Mouse (Mus musculus): ENCODE measurements at regions not wholly inside any gene's neighbourhood (a gene's known extent, or its start where the extent isn't known, plus 50 kb on each side); places are given as distances from the start of the nearest gene placed in this dataset.

- Histone ChIP-seq H3K27ac (ENCODE audit: insufficient read depth, low read length) (no peak overlapping the region), H3K4me3 (ENCODE audit: insufficient read depth, low read length) (no peak overlapping the region), H3K4me1 (ENCODE audit: control insufficient read depth, insufficient read depth, low read length) (no peaks in the 10 kb centered on the region)
- TF ChIP-seq CTCF (IDR thresholded peaks at IDR 0.05; ENCODE audit: borderline replicate concordance, insufficient read depth, low read length): no peak
- TF ChIP-seq POLR2A (IDR thresholded peaks at IDR 0.05; ENCODE audit: low read depth, low read length): no peak
Measured at GRCm38 (mm10) chr3:144327235-144327760, 122.3 kb upstream of the Lmo4 start.

- TF ChIP-seq POLR2A (IDR thresholded peaks at IDR 0.05; ENCODE audit: low read depth, low read length) (no peak), CTCF (IDR thresholded peaks at IDR 0.05; ENCODE audit: borderline replicate concordance, insufficient read depth, low read length) (no peak)
- Histone ChIP-seq H3K27ac (ENCODE audit: insufficient read depth, low read length) (no peak overlapping the region), H3K4me1 (ENCODE audit: control insufficient read depth, insufficient read depth, low read length) (0 out of 2 replicates have a peak, but pooled peaks cover 1% of the 10 kb centered on the region), H3K4me3 (ENCODE audit: insufficient read depth, low read length) (no peak overlapping the region)
Measured at GRCm38 (mm10) chr3:144324974-144325373, 120.0 kb upstream of the Lmo4 start.

- TF ChIP-seq POLR2A (IDR thresholded peaks at IDR 0.05; ENCODE audit: low read depth, low read length) (no peak), CTCF (IDR thresholded peaks at IDR 0.05; ENCODE audit: borderline replicate concordance, insufficient read depth, low read length) (no peak)
Measured at GRCm38 (mm10) chr3:144323524-144323923, 118.5 kb upstream of the Lmo4 start.

GRCm38 (mm10) chr3:144319468-144320205, 114.6 kb upstream of the Lmo4 start:
- Histone ChIP-seq H3K4me3 (ENCODE audit: insufficient read depth, low read length) (no peak overlapping the region), H3K4me1 (ENCODE audit: control insufficient read depth, insufficient read depth, low read length) (0 out of 2 replicates have a peak, but pooled peaks cover 2% of the 10 kb centered on the region), H3K27ac (ENCODE audit: insufficient read depth, low read length) (peak overlapping the region; percentile 72)
- TF ChIP-seq POLR2A (IDR thresholded peaks at IDR 0.05; ENCODE audit: low read depth, low read length): no peak
- no peak for TF ChIP-seq CTCF (IDR thresholded peaks at IDR 0.05; ENCODE audit: borderline replicate concordance, insufficient read depth, low read length)

More at GRCm38 (mm10) chr3:144323524-144323923, 118.5 kb upstream of the Lmo4 start:
- Histone ChIP-seq H3K27ac (ENCODE audit: insufficient read depth, low read length) (no peak overlapping the region), H3K4me3 (ENCODE audit: insufficient read depth, low read length) (no peak overlapping the region), H3K4me1 (ENCODE audit: control insufficient read depth, insufficient read depth, low read length) (0 out of 2 replicates have a peak, but pooled peaks cover 2% of the 10 kb centered on the region)

GRCm38 (mm10) chr3:144318761-144319467, 113.9 kb upstream of the Lmo4 start:
- Histone ChIP-seq H3K27ac (ENCODE audit: insufficient read depth, low read length) (peak overlapping the region; percentile 49), H3K4me3 (ENCODE audit: insufficient read depth, low read length) (no peak overlapping the region)

GRCm38 (mm10) chr3:144310748-144311147, 105.7 kb upstream of the Lmo4 start:
- TF ChIP-seq CTCF (IDR thresholded peaks at IDR 0.05; ENCODE audit: borderline replicate concordance, insufficient read depth, low read length) (no peak), POLR2A (IDR thresholded peaks at IDR 0.05; ENCODE audit: low read depth, low read length) (no peak)
- Histone ChIP-seq H3K4me3 (ENCODE audit: insufficient read depth, low read length) (no peak overlapping the region), H3K27ac (ENCODE audit: insufficient read depth, low read length) (no peak overlapping the region), H3K4me1 (ENCODE audit: control insufficient read depth, insufficient read depth, low read length) (no peaks in the 10 kb centered on the region)

More at GRCm38 (mm10) chr3:144318761-144319467, 113.9 kb upstream of the Lmo4 start:
- 0 out of 2 replicates have a peak, but pooled peaks cover 2% of the 10 kb centered on the region for H3K4me1 ChIP-seq (ENCODE audit: control insufficient read depth, insufficient read depth, low read length)
- TF ChIP-seq CTCF (IDR thresholded peaks at IDR 0.05; ENCODE audit: borderline replicate concordance, insufficient read depth, low read length) (no peak), POLR2A (IDR thresholded peaks at IDR 0.05; ENCODE audit: low read depth, low read length) (no peak)

- TF ChIP-seq CTCF (IDR thresholded peaks at IDR 0.05; ENCODE audit: borderline replicate concordance, insufficient read depth, low read length): no peak
- TF ChIP-seq POLR2A (IDR thresholded peaks at IDR 0.05; ENCODE audit: low read depth, low read length): no peak
- Histone ChIP-seq H3K4me3 (ENCODE audit: insufficient read depth, low read length) (no peak overlapping the region), H3K27ac (ENCODE audit: insufficient read depth, low read length) (no peak overlapping the region), H3K4me1 (ENCODE audit: control insufficient read depth, insufficient read depth, low read length) (no peaks in the 10 kb centered on the region)
Measured at GRCm38 (mm10) chr3:144308616-144309015, 103.6 kb upstream of the Lmo4 start.

- Histone ChIP-seq H3K27ac (ENCODE audit: insufficient read depth, low read length) (no peak overlapping the region), H3K4me3 (ENCODE audit: insufficient read depth, low read length) (no peak overlapping the region), H3K4me1 (ENCODE audit: control insufficient read depth, insufficient read depth, low read length) (no peaks in the 10 kb centered on the region)
- TF ChIP-seq POLR2A (IDR thresholded peaks at IDR 0.05; ENCODE audit: low read depth, low read length) (no peak), CTCF (IDR thresholded peaks at IDR 0.05; ENCODE audit: borderline replicate concordance, insufficient read depth, low read length) (no peak)
Measured at GRCm38 (mm10) chr3:144307557-144307956, 102.5 kb upstream of the Lmo4 start.

- H3K27ac ChIP-seq (ENCODE audit: insufficient read depth, low read length): no peak overlapping the region
- TF ChIP-seq POLR2A (IDR thresholded peaks at IDR 0.05; ENCODE audit: low read depth, low read length): no peak
- no peak for TF ChIP-seq CTCF (IDR thresholded peaks at IDR 0.05; ENCODE audit: borderline replicate concordance, insufficient read depth, low read length)
Measured at GRCm38 (mm10) chr3:144305456-144305855, 100.4 kb upstream of the Lmo4 start.

More at GRCm38 (mm10) chr3:144305456-144305855, 100.4 kb upstream of the Lmo4 start:
- Histone ChIP-seq H3K4me3 (ENCODE audit: insufficient read depth, low read length) (no peak overlapping the region), H3K4me1 (ENCODE audit: control insufficient read depth, insufficient read depth, low read length) (no peaks in the 10 kb centered on the region)
